Mouse (Mus musculus) C2C12 (cell line): ENCODE measurements around the gene Cavin1.
"Not testable (repeated sequence)": the region's sequence is repeated elsewhere in the genome, so short reads cannot be mapped to it uniquely, and the experiment has no call there.

Source experiments
- CTCF ChIP-seq: IDR thresholded peaks from one replicate; pipeline ENCODE4 v1.5.1; 2011; ENCODE audit not compliant: control insufficient read depth, insufficient read depth, insufficient read length
- FOSL1 ChIP-seq: IDR thresholded peaks from one replicate; pipeline ENCODE4 v1.8.0; 2011; ENCODE audit warnings: mild to moderate bottlenecking, low read length; ENCODE audit not compliant: poor library complexity, insufficient read depth, severe bottlenecking
- MYOG ChIP-seq: IDR thresholded peaks from one replicate; pipeline ENCODE4 v1.6.1; 2011; ENCODE audit not compliant: control insufficient read depth, insufficient read length; ENCODE audit errors: extremely low read depth

GRCm38 (mm10) chr11:101001875-101002552 is 31.3 kb upstream of the Cavin1 start:
- not testable (repeated sequence) for TF ChIP-seq CTCF, MYOG, FOSL1
